Mouse (Mus musculus): Measurements from ENCODE around the gene Ctbp2. TPM values are rescaled to one million over a fixed set of nuclear protein-coding genes. Genes with fewer than 3 reads are reported as not detected.

Gene Ctbp2
- polyA plus RNA-seq, 1 experiment, result not detected

- WGBS, result 60% methylated on average over 6 of the region's 6 CpGs
- Histone ChIP-seq H3K27ac (ENCODE audit: insufficient read depth, low read depth, low read length) (no peak overlapping the region), H3K4me1 (ENCODE audit: control insufficient read depth, insufficient read depth, low read length) (peaks cover 20% of the 10 kb centered on the region), H3K4me3 (ENCODE audit: insufficient read depth, low read depth, low read length) (no peak overlapping the region)
- TF ChIP-seq CTCF (IDR thresholded peaks at IDR 0.05; ENCODE audit: insufficient read depth, low read depth, low read length) (no peak), POLR2A (IDR thresholded peaks at IDR 0.05; ENCODE audit: insufficient read depth, low read depth, low read length) (no peak)
Measured at GRCm38 (mm10) chr7:133059150-133059509, 65.0 kb downstream of the Ctbp2 start.

- 81% methylated on average over 12 of the region's 12 CpGs for WGBS
- no peak for TF ChIP-seq POLR2A (IDR thresholded peaks at IDR 0.05; ENCODE audit: insufficient read depth, low read depth, low read length)
- TF ChIP-seq CTCF (IDR thresholded peaks at IDR 0.05; ENCODE audit: insufficient read depth, low read depth, low read length), result no peak
- Histone ChIP-seq H3K27ac (ENCODE audit: insufficient read depth, low read depth, low read length) (no peak overlapping the region), H3K4me3 (ENCODE audit: insufficient read depth, low read depth, low read length) (no peak overlapping the region), H3K4me1 (ENCODE audit: control insufficient read depth, insufficient read depth, low read length) (peaks cover 20% of the 10 kb centered on the region)
Measured at GRCm38 (mm10) chr7:133058496-133059149, 65.5 kb downstream of the Ctbp2 start.

- TF ChIP-seq POLR2A (IDR thresholded peaks at IDR 0.05; ENCODE audit: insufficient read depth, low read depth, low read length) (no peak), CTCF (IDR thresholded peaks at IDR 0.05; ENCODE audit: insufficient read depth, low read depth, low read length) (no peak)
- H3K4me3 ChIP-seq (ENCODE audit: insufficient read depth, low read depth, low read length), result no peak overlapping the region
- WGBS, result 92% methylated on average over 8 of the region's 8 CpGs
- H3K4me1 ChIP-seq (ENCODE audit: control insufficient read depth, insufficient read depth, low read length), result peaks cover 23% of the 10 kb centered on the region
- H3K27ac ChIP-seq (ENCODE audit: insufficient read depth, low read depth, low read length), result no peak overlapping the region
Measured at GRCm38 (mm10) chr7:133056924-133057323, 67.2 kb downstream of the Ctbp2 start.

- WGBS, result 86% methylated on average over 5 of the region's 5 CpGs
- TF ChIP-seq POLR2A (IDR thresholded peaks at IDR 0.05; ENCODE audit: insufficient read depth, low read depth, low read length) (no peak), CTCF (IDR thresholded peaks at IDR 0.05; ENCODE audit: insufficient read depth, low read depth, low read length) (no peak)
- H3K4me1 ChIP-seq (ENCODE audit: control insufficient read depth, insufficient read depth, low read length), result peaks cover 19% of the 10 kb centered on the region
- no peak overlapping the region for H3K4me3 ChIP-seq (ENCODE audit: insufficient read depth, low read depth, low read length)
- H3K27ac ChIP-seq (ENCODE audit: insufficient read depth, low read depth, low read length), result no peak overlapping the region
Measured at GRCm38 (mm10) chr7:133054486-133054885, 69.7 kb downstream of the Ctbp2 start.

- Histone ChIP-seq H3K4me1 (ENCODE audit: control insufficient read depth, insufficient read depth, low read length) (peaks cover 12% of the 10 kb centered on the region), H3K27ac (ENCODE audit: insufficient read depth, low read depth, low read length) (no peak overlapping the region), H3K4me3 (ENCODE audit: insufficient read depth, low read depth, low read length) (no peak overlapping the region)
- TF ChIP-seq POLR2A (IDR thresholded peaks at IDR 0.05; ENCODE audit: insufficient read depth, low read depth, low read length) (no peak), CTCF (IDR thresholded peaks at IDR 0.05; ENCODE audit: insufficient read depth, low read depth, low read length) (no peak)
- 74% methylated on average over 9 of the region's 9 CpGs for WGBS
Measured at GRCm38 (mm10) chr7:133053757-133054156, 70.4 kb downstream of the Ctbp2 start.

- no peak for TF ChIP-seq POLR2A (IDR thresholded peaks at IDR 0.05; ENCODE audit: insufficient read depth, low read depth, low read length)
- no peak for TF ChIP-seq CTCF (IDR thresholded peaks at IDR 0.05; ENCODE audit: insufficient read depth, low read depth, low read length)
- Histone ChIP-seq H3K4me3 (ENCODE audit: insufficient read depth, low read depth, low read length) (no peak overlapping the region), H3K27ac (ENCODE audit: insufficient read depth, low read depth, low read length) (no peak overlapping the region), H3K4me1 (ENCODE audit: control insufficient read depth, insufficient read depth, low read length) (peaks cover 4% of the 10 kb centered on the region)
- 53% methylated on average over 8 of the region's 8 CpGs for WGBS
Measured at GRCm38 (mm10) chr7:133052819-133053218, 71.3 kb downstream of the Ctbp2 start.

- no peak overlapping the region for H3K4me3 ChIP-seq (ENCODE audit: insufficient read depth, low read depth, low read length)
- WGBS, result 76% methylated on average over 6 of the region's 6 CpGs
- TF ChIP-seq POLR2A (IDR thresholded peaks at IDR 0.05; ENCODE audit: insufficient read depth, low read depth, low read length) (no peak), CTCF (IDR thresholded peaks at IDR 0.05; ENCODE audit: insufficient read depth, low read depth, low read length) (no peak)
- H3K27ac ChIP-seq (ENCODE audit: insufficient read depth, low read depth, low read length), result no peak overlapping the region
- peaks cover 8% of the 10 kb centered on the region for H3K4me1 ChIP-seq (ENCODE audit: control insufficient read depth, insufficient read depth, low read length)
Measured at GRCm38 (mm10) chr7:133050681-133051080, 73.5 kb downstream of the Ctbp2 start.

GRCm38 (mm10) chr7:133048085-133048630 is 76.0 kb downstream of the Ctbp2 start:
- Histone ChIP-seq H3K4me1 (ENCODE audit: control insufficient read depth, insufficient read depth, low read length) (peaks cover 14% of the 10 kb centered on the region), H3K4me3 (ENCODE audit: insufficient read depth, low read depth, low read length) (no peak overlapping the region), H3K27ac (ENCODE audit: insufficient read depth, low read depth, low read length) (no peak overlapping the region)
- WGBS, result 64% methylated on average over 3 of the region's 3 CpGs
- TF ChIP-seq CTCF (IDR thresholded peaks at IDR 0.05; ENCODE audit: insufficient read depth, low read depth, low read length) (no peak), POLR2A (IDR thresholded peaks at IDR 0.05; ENCODE audit: insufficient read depth, low read depth, low read length) (no peak)

- TF ChIP-seq CTCF (IDR thresholded peaks at IDR 0.05; ENCODE audit: insufficient read depth, low read depth, low read length) (no peak), POLR2A (IDR thresholded peaks at IDR 0.05; ENCODE audit: insufficient read depth, low read depth, low read length) (no peak)
- 78% methylated on average over 4 of the region's 4 CpGs for WGBS
- no peak overlapping the region for H3K27ac ChIP-seq (ENCODE audit: insufficient read depth, low read depth, low read length)
- H3K4me1 ChIP-seq (ENCODE audit: control insufficient read depth, insufficient read depth, low read length), result peaks cover 11% of the 10 kb centered on the region
- H3K4me3 ChIP-seq (ENCODE audit: insufficient read depth, low read depth, low read length), result no peak overlapping the region
Measured at GRCm38 (mm10) chr7:133047287-133047686, 76.9 kb downstream of the Ctbp2 start.

Data from olfactory bulb, adult 2 months (tissue).